Mouse (Mus musculus): ENCODE measurements at regions not wholly inside any gene's neighbourhood (a gene's known extent, or its start where the extent isn't known, plus 50 kb on each side); places are given as distances from the start of the nearest gene placed in this dataset.

DNA sequence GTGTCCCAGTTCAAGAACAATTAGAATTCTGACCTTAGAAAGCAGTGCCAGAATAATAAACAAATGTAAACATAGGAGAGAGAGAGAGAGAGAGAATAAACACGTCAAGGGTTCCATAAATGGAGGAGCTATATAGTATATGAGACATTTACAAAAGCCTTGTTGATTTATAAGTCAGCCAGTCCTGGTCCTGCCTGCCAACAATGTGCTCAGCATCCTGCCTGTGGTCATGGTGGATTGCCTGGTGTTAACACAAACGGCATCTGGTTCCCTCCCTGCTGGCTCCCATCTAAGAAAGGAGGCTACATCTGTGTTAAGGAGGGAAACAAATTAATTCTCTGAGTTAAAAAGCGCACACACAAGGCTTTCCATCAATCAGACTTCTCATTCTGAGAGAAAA lies 133.5 kb upstream of the Hnrnpa3 start:
- Histone ChIP-seq H3K27ac (ENCODE audit: control insufficient read depth, low read depth, low read length) (no peak overlapping the region), H3K79me2 (ENCODE audit: control insufficient read depth, insufficient read depth, low read length, poor library complexity) (no peaks in the 10 kb centered on the region), H3K9me3 (replicated peaks; ENCODE audit: insufficient read depth, low read length) (no peaks in the 10 kb centered on the region), H3K4me3 (ENCODE audit: control insufficient read depth in 1 of 2, insufficient read depth in 1 of 2, low read depth in 2 of 2, low read length in 2 of 2) (no peak overlapping the region), H3K9ac (ENCODE audit: control insufficient read depth, low read depth, low read length, poor library complexity, severe bottlenecking) (no peak overlapping the region), H3K4me1 (ENCODE audit: control insufficient read depth in 1 of 2, insufficient read depth in 2 of 2, low read length in 2 of 2) (no peaks in the 10 kb centered on the region), H3K27me3 (ENCODE audit: control insufficient read depth in 1 of 2, insufficient read depth in 2 of 2, low read length in 2 of 2) (peaks cover 0 to 5% of the 10 kb centered on the region in 2 experiments; a peak in 2 of 4 replicates), H3K36me3 (ENCODE audit: control insufficient read depth in 1 of 2, insufficient read depth in 2 of 2, low read length in 2 of 2) (no peaks in the 10 kb centered on the region)
- TF ChIP-seq SMC3 (IDR thresholded peaks at IDR 0.05; ENCODE audit: low read depth, low read length) (no peak), MAX (IDR thresholded peaks at IDR 0.05; ENCODE audit: low read length) (no peak)
- no peak for DNase-seq (ENCODE audit: low read depth, low spot score)

DNA sequence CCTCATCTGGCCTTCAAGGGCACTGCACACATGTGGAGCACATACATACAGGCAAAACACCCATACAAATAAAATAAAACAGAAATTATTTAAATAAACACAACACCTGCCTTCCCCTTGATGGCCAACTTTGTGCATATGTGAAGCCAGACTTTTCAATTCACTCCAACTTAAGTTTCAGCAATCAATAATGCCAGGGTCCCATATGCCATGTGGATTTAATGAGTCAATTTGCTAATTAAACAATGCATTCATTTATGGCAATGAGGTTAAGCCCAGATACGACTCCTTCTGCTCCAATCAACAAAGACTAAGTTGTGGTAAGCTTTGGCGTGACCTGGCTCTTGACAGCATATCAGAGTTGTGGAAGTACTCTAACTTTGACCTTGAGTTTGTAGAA lies 130.4 kb upstream of the Hnrnpa3 start:
- no peak for DNase-seq (ENCODE audit: low read depth, low spot score)
- Histone ChIP-seq H3K27ac (ENCODE audit: control insufficient read depth, low read depth, low read length) (no peak overlapping the region), H3K36me3 (ENCODE audit: control insufficient read depth in 1 of 2, insufficient read depth in 2 of 2, low read length in 2 of 2) (no peaks in the 10 kb centered on the region), H3K4me3 (ENCODE audit: control insufficient read depth in 1 of 2, insufficient read depth in 1 of 2, low read depth in 2 of 2, low read length in 2 of 2) (no peak overlapping the region), H3K79me2 (ENCODE audit: control insufficient read depth, insufficient read depth, low read length, poor library complexity) (no peaks in the 10 kb centered on the region), H3K27me3 (ENCODE audit: control insufficient read depth in 1 of 2, insufficient read depth in 2 of 2, low read length in 2 of 2) (peaks cover 4 to 6% of the 10 kb centered on the region in 2 experiments), H3K9me3 (replicated peaks; ENCODE audit: insufficient read depth, low read length) (no peaks in the 10 kb centered on the region), H3K4me1 (ENCODE audit: control insufficient read depth in 1 of 2, insufficient read depth in 2 of 2, low read length in 2 of 2) (no peaks in the 10 kb centered on the region), H3K9ac (ENCODE audit: control insufficient read depth, low read depth, low read length, poor library complexity, severe bottlenecking) (no peak overlapping the region)
- no peak for TF ChIP-seq GATA1 (IDR thresholded peaks at IDR 0.05; ENCODE audit: low read depth, low read length)

GRCm38 (mm10) chr2:75538114-75538513 lies 120.9 kb upstream of the Hnrnpa3 start:
- H3K9me3 ChIP-seq (replicated peaks; ENCODE audit: insufficient read depth, low read length) = no peaks in the 10 kb centered on the region
- no peaks in the 10 kb centered on the region for H3K79me2 ChIP-seq (ENCODE audit: control insufficient read depth, insufficient read depth, low read length, poor library complexity)
- peaks cover 9 to 12% of the 10 kb centered on the region in 2 experiments for H3K27me3 ChIP-seq (ENCODE audit: control insufficient read depth in 1 of 2, insufficient read depth in 2 of 2, low read length in 2 of 2)
- no peaks in the 10 kb centered on the region for H3K36me3 ChIP-seq (ENCODE audit: control insufficient read depth in 1 of 2, insufficient read depth in 2 of 2, low read length in 2 of 2)
- TF ChIP-seq MYC (IDR thresholded peaks at IDR 0.05; ENCODE audit: low read depth, low read length) = no peak
- no peak for TF ChIP-seq CTCF (IDR thresholded peaks at IDR 0.05 in 2 of 3, conservative IDR thresholded peaks at IDR 0.05 in 1 of 3; ENCODE audit: control insufficient read depth in 1 of 3, insufficient read depth in 1 of 3, low read depth in 2 of 3, low read length in 3 of 3, poor library complexity in 1 of 3, severe bottlenecking in 1 of 3)
- no peak for TF ChIP-seq MYB (IDR thresholded peaks at IDR 0.05; ENCODE audit: low read depth, low read length)
- no peak for TF ChIP-seq MEF2A (IDR thresholded peaks at IDR 0.05; ENCODE audit: extremely low read depth, insufficient replicate concordance, low read depth, low read length, poor library complexity, severe bottlenecking)
- TF ChIP-seq KAT2A (conservative IDR thresholded peaks at IDR 0.05; ENCODE audit: low read depth, low read length) = no peak
- no peak for TF ChIP-seq RCOR1 (IDR thresholded peaks at IDR 0.05; ENCODE audit: low read depth, low read length)
- no peak for TF ChIP-seq MXI1 (IDR thresholded peaks at IDR 0.05; ENCODE audit: low read depth, low read length)
- no peak for DNase-seq (ENCODE audit: low read depth, low spot score)
- H3K4me3 ChIP-seq (ENCODE audit: control insufficient read depth in 1 of 2, insufficient read depth in 1 of 2, low read depth in 2 of 2, low read length in 2 of 2) = no peak overlapping the region
- H3K9ac ChIP-seq (ENCODE audit: control insufficient read depth, low read depth, low read length, poor library complexity, severe bottlenecking) = no peak overlapping the region
- H3K27ac ChIP-seq (ENCODE audit: control insufficient read depth, low read depth, low read length) = no peak overlapping the region
- H3K4me1 ChIP-seq (ENCODE audit: control insufficient read depth in 1 of 2, insufficient read depth in 2 of 2, low read length in 2 of 2) = no peaks in the 10 kb centered on the region

- Histone ChIP-seq H3K79me2 (ENCODE audit: control insufficient read depth, insufficient read depth, low read length, poor library complexity) (no peaks in the 10 kb centered on the region), H3K27ac (ENCODE audit: control insufficient read depth, low read depth, low read length) (no peak overlapping the region), H3K9me3 (replicated peaks; ENCODE audit: insufficient read depth, low read length) (no peaks in the 10 kb centered on the region), H3K4me1 (ENCODE audit: control insufficient read depth in 1 of 2, insufficient read depth in 2 of 2, low read length in 2 of 2) (no peaks in the 10 kb centered on the region), H3K4me3 (ENCODE audit: control insufficient read depth in 1 of 2, insufficient read depth in 1 of 2, low read depth in 2 of 2, low read length in 2 of 2) (no peak overlapping the region), H3K36me3 (ENCODE audit: control insufficient read depth in 1 of 2, insufficient read depth in 2 of 2, low read length in 2 of 2) (no peaks in the 10 kb centered on the region), H3K27me3 (ENCODE audit: control insufficient read depth in 1 of 2, insufficient read depth in 2 of 2, low read length in 2 of 2) (peaks cover 11 to 14% of the 10 kb centered on the region in 2 experiments), H3K9ac (ENCODE audit: control insufficient read depth, low read depth, low read length, poor library complexity, severe bottlenecking) (no peak overlapping the region)
- DNase-seq (ENCODE audit: low read depth, low spot score) = no peak
- TF ChIP-seq POLR2AphosphoS5 (IDR thresholded peaks at IDR 0.05; ENCODE audit: borderline replicate concordance, low read depth, low read length) (no peak), EP300 (IDR thresholded peaks at IDR 0.05; ENCODE audit: low read depth in 1 of 2, low read length in 2 of 2) (no peak), CTCF (IDR thresholded peaks at IDR 0.05 in 2 of 3, conservative IDR thresholded peaks at IDR 0.05 in 1 of 3; ENCODE audit: control insufficient read depth in 1 of 3, insufficient read depth in 1 of 3, low read depth in 2 of 3, low read length in 3 of 3, poor library complexity in 1 of 3, severe bottlenecking in 1 of 3) (no peak), MAFK (IDR thresholded peaks at IDR 0.05; ENCODE audit: borderline replicate concordance, low read depth, low read length) (no peak), MYB (IDR thresholded peaks at IDR 0.05; ENCODE audit: low read depth, low read length) (no peak), CHD2 (IDR thresholded peaks at IDR 0.05; ENCODE audit: low read length) (no peak), ZKSCAN1 (IDR thresholded peaks at IDR 0.05; ENCODE audit: low read depth, low read length) (no peak), MAX (IDR thresholded peaks at IDR 0.05; ENCODE audit: low read length) (no peak), GATA1 (IDR thresholded peaks at IDR 0.05; ENCODE audit: low read depth, low read length) (no peak), POLR2A (IDR thresholded peaks at IDR 0.05; ENCODE audit: control insufficient read depth in 1 of 2, insufficient read depth in 1 of 2, low read depth in 1 of 2, low read length in 2 of 2, poor library complexity in 1 of 2) (no peak), MAZ (IDR thresholded peaks at IDR 0.05; ENCODE audit: low read depth, low read length) (no peak), JUND (IDR thresholded peaks at IDR 0.05; ENCODE audit: low read depth, low read length) (no peak), SIN3A (IDR thresholded peaks at IDR 0.05; ENCODE audit: low read length) (no peak), E2F4 (IDR thresholded peaks at IDR 0.05; ENCODE audit: borderline replicate concordance, low read depth, low read length) (no peak), UBTF (IDR thresholded peaks at IDR 0.05; ENCODE audit: borderline replicate concordance, insufficient read depth, low read depth, low read length) (no peak)
These were observed 119.3 kb upstream of the Hnrnpa3 start for GRCm38 (mm10) chr2:75539726-75540125.

Data from MEL (cell line).